Mouse (Mus musculus) midbrain, postnatal 0 days (tissue): Measurements from ENCODE around the gene BC025920. TPM values are rescaled to one million over a fixed set of nuclear protein-coding genes. Genes with fewer than 3 reads are reported as not detected.

Experiments
- ATAC-seq: fragments of 200-750 bp; cut with Nextera tagmentation; 2 replicates; pipeline ENCODE4 v1.8.0; 2017; ENCODE audit warnings: moderate number of reproducible peaks, mild to moderate bottlenecking, moderate TSS enrichment, moderate library complexity; ENCODE audit not compliant: low FRiP score
- DNase-seq: peaks from one replicate; pipeline ENCODE4 v3.0.0-alpha.2; 2015; ENCODE audit warnings: low spot score
- H3K27ac ChIP-seq: fragments of 300-500 bp; sonication (generic); 2 replicates; pipeline ENCODE4 v1.5.1; 2014; ENCODE audit warnings: low read depth, mild to moderate bottlenecking, low read length, mixed read lengths
- H3K27me3 ChIP-seq: fragments of 300-500 bp; sonication (generic); 2 replicates; pipeline ENCODE4 v1.6.1; 2014; ENCODE audit warnings: low read length, control low read depth, mixed read lengths; ENCODE audit not compliant: insufficient read depth
- H3K36me3 ChIP-seq: fragments of 300-500 bp; sonication (generic); 2 replicates; pipeline ENCODE4 v1.6.1; 2014; ENCODE audit warnings: low read length, control low read depth, mixed read lengths; ENCODE audit not compliant: insufficient read depth
- H3K4me1 ChIP-seq: fragments of 300-500 bp; sonication (generic); 2 replicates; pipeline ENCODE4 v1.6.1; 2014; ENCODE audit warnings: mild to moderate bottlenecking, control low read depth, antibody characterized with exemption, low read length, mixed read lengths; ENCODE audit not compliant: insufficient read depth
- H3K4me2 ChIP-seq: fragments of 300-500 bp; sonication (generic); 2 replicates; pipeline ENCODE4 v1.6.1; 2014; ENCODE audit warnings: low read depth, mild to moderate bottlenecking, low read length, mixed read lengths; ENCODE audit not compliant: poor library complexity, severe bottlenecking
- H3K4me3 ChIP-seq: fragments of 300-500 bp; sonication (generic); 2 replicates; pipeline ENCODE4 v1.5.1; 2014; ENCODE audit warnings: low read depth, mild to moderate bottlenecking, low read length, moderate library complexity
- H3K9ac ChIP-seq: fragments of 300-500 bp; sonication (generic); replicated peaks from 2 replicates; pipeline ENCODE4 v1.6.1; 2014; ENCODE audit warnings: mild to moderate bottlenecking, low read length, moderate library complexity, mixed read lengths; ENCODE audit not compliant: poor library complexity, severe bottlenecking
- H3K9me3 ChIP-seq: fragments of 300-500 bp; sonication (generic); 2 replicates; pipeline ENCODE4 v1.6.1; 2016; ENCODE audit warnings: low read length, control low read depth
- CTCF ChIP-seq: IDR thresholded peaks from 2 replicates; pipeline ENCODE4 v1.5.1; 2016; ENCODE audit warnings: antibody characterized with exemption, mild to moderate bottlenecking
- WGBS: fragments of 180-500 bp; shearing (Covaris S2); extraction: QIAGEN DNeasy Blood & Tissue Kit; methylation state at CpG from one replicate; pipeline ENCODE4 v1.1.7; 2014; 5-methylcytosine and 5-hydroxymethylcytosine counted together
- polyA plus RNA-seq: library from polyadenylated mRNA; unstranded; fragments of >200 nt; fragmentation: Nextera tagmentation; extraction: Ambion mirVana; gene quantifications from 2 replicates; pipeline ENCODE4 v1.2.1, GENCODE M21; 2015
- total RNA-seq: library from RNA; depleted of rRNA; stranded (reverse); fragments of >200 nt; gene quantifications from 2 replicates; pipeline ENCODE4 v1.2.3, GENCODE M21; 2014

BC025920 gene
- total and polyA plus RNA-seq, 2 experiments from 2014 or later, result 1.2 to 1.6 TPM

- no peak overlapping the region for H3K27ac ChIP-seq
- DNase-seq (no peak), ATAC-seq (no peak)
- WGBS, result 35% methylated on average over 18 of the region's 20 CpGs
- H3K4me2 ChIP-seq, result no peak overlapping the region
- H3K36me3 ChIP-seq, result peaks cover 27% of the 10 kb centered on the region
- H3K9me3 ChIP-seq, result no peaks in the 10 kb centered on the region
- 0 out of 2 replicates have a peak, but pooled peaks cover 3% of the 10 kb centered on the region for H3K27me3 ChIP-seq
- no peak overlapping the region for H3K9ac ChIP-seq
- peaks cover 6% of the 10 kb centered on the region; the same call in 1 of the 2 replicates for H3K4me1 ChIP-seq
- no peak overlapping the region for H3K4me3 ChIP-seq
- no peak for TF ChIP-seq CTCF
These were observed 40.5 kb upstream of the BC025920 start for GRCm38 (mm10) chr10:81565257-81566228.

- Histone ChIP-seq H3K27me3 (peaks cover 14% of the 10 kb centered on the region), H3K4me2 (no peak overlapping the region), H3K4me3 (no peak overlapping the region), H3K4me1 (peaks cover 5% of the 10 kb centered on the region), H3K9me3 (no peaks in the 10 kb centered on the region), H3K36me3 (peaks cover 27% of the 10 kb centered on the region), H3K27ac (peak overlapping the region; percentile 18; the same call in 1 of the 2 replicates), H3K9ac (peak overlapping the region; percentile 19; the same call in 1 of the 2 replicates)
- DNase-seq, result peak; percentile 73
- no peak for TF ChIP-seq CTCF
- WGBS, result 14% methylated on average over 15 of the region's 16 CpGs
- no peak for ATAC-seq
These were observed 37.5 kb upstream of the BC025920 start for GRCm38 (mm10) chr10:81568381-81569191.

- Histone ChIP-seq H3K36me3 (peaks cover 21% of the 10 kb centered on the region), H3K9ac (no peak overlapping the region), H3K27ac (no peak overlapping the region), H3K4me3 (no peak overlapping the region), H3K27me3 (peaks cover 14% of the 10 kb centered on the region), H3K4me1 (peaks cover 5% of the 10 kb centered on the region), H3K4me2 (no peak overlapping the region), H3K9me3 (no peaks in the 10 kb centered on the region)
- DNase-seq (no peak), ATAC-seq (no peak)
- TF ChIP-seq CTCF, result no peak
- 43% methylated on average over 9 of the region's 9 CpGs for WGBS
These were observed 36.4 kb upstream of the BC025920 start for GRCm38 (mm10) chr10:81569507-81570237.

GRCm38 (mm10) chr10:81570238-81570800 lies 35.8 kb upstream of the BC025920 start:
- peaks cover 5% of the 10 kb centered on the region for H3K4me1 ChIP-seq
- WGBS, result 4% methylated on average over 8 of the region's 11 CpGs

More at GRCm38 (mm10) chr10:81570238-81570800, 35.8 kb upstream of the BC025920 start:
- Histone ChIP-seq H3K9me3 (no peaks in the 10 kb centered on the region), H3K4me3 (peak overlapping the region; percentile 35), H3K36me3 (peaks cover 16% of the 10 kb centered on the region), H3K27ac (peak overlapping the region; percentile 71), H3K9ac (peak overlapping the region; percentile 50; the same call in 1 of the 2 replicates), H3K27me3 (peaks cover 14% of the 10 kb centered on the region), H3K4me2 (peak overlapping the region; percentile 74)
- no peak for TF ChIP-seq CTCF
- ATAC-seq (no peak), DNase-seq (peak; percentile 60)
